Mouse (Mus musculus) cerebellum, adult 2 months (tissue): ENCODE data around the gene Med21. TPM values are rescaled to one million over a fixed set of nuclear protein-coding genes. Genes with fewer than 3 reads are reported as not detected.

Experiments
- DNase-seq, 2 experiments: peaks; one replicate each; pipeline ENCODE4 v3.0.0; 2021
- H3K27ac ChIP-seq: fragments of 200-500 bp; 2 replicates; pipeline ENCODE4 v1.5.1; 2012; ENCODE audit warnings: low read length, control low read depth, inconsistent platforms; ENCODE audit not compliant: insufficient read depth
- H3K27me3 ChIP-seq: fragments of 200-500 bp; 2 replicates; pipeline ENCODE4 v1.6.1; 2012; ENCODE audit warnings: inconsistent platforms, mild to moderate bottlenecking, low read length, moderate library complexity; ENCODE audit not compliant: control insufficient read depth, insufficient read depth
- H3K4me1 ChIP-seq: fragments of 200-500 bp; 2 replicates; pipeline ENCODE4 v1.6.1; 2011; ENCODE audit warnings: low read length; ENCODE audit not compliant: control insufficient read depth, insufficient read depth
- H3K4me3 ChIP-seq: fragments of 200-500 bp; replicated peaks from 2 replicates; pipeline ENCODE3; 2011; ENCODE audit warnings: mild to moderate bottlenecking, low read depth, low read length, control low read depth; ENCODE audit not compliant: insufficient read depth
- CTCF ChIP-seq: fragments of 200-500 bp; IDR thresholded peaks from 2 replicates; pipeline ENCODE4 v1.5.1; 2011; ENCODE audit warnings: low read depth, mild to moderate bottlenecking, control low read depth, low read length, moderate library complexity, borderline replicate concordance; ENCODE audit not compliant: insufficient read depth
- POLR2A ChIP-seq: fragments of 200-500 bp; IDR thresholded peaks from 2 replicates; pipeline ENCODE4 v1.6.1; 2011; ENCODE audit warnings: low read length, control low read depth, borderline replicate concordance; ENCODE audit not compliant: insufficient read depth
- WGBS: fragments of 180-500 bp; shearing (Covaris S2); methylation state at CpG from one replicate; pipeline ENCODE4 v1.1.7; 2018; 5-methylcytosine and 5-hydroxymethylcytosine counted together
- polyA plus RNA-seq: library from polyadenylated mRNA; depleted of rRNA; stranded (reverse); fragments of >200 nt; gene quantifications from 2 replicates; pipeline ENCODE4 v1.2.3, GENCODE M21; 2012

Med21 gene
- polyA plus RNA-seq, 1 experiment, result 93.1 TPM

DNA sequence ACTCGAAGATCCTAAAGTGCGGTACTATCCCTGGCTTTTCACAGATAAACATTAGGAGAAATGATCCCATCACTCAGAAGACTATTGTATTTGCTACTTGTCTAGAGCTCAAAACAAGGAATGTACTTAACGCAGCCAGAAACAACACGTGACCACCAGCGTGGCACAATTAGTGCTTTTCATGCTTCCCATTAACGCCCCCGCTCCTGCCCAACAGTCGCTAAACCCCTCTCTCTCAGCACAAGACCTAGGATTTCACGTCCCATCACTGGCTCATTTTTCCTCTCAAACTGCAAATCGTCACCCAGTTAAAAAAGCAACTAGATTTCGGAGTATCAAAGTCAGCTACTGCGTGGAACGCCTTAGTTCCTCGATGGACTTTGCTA lies 8.7 kb upstream of the Med21 start:
- TF ChIP-seq POLR2A (no peak; the same call in 1 of the 2 replicates), CTCF (no peak)
- H3K4me3 ChIP-seq, result peak overlapping the region; percentile 83
- DNase-seq, result peak in 1 of 2 experiments; percentile 38
- H3K27me3 ChIP-seq, result no peaks in the 10 kb centered on the region
- 13% methylated on average over 14 of the region's 14 CpGs for WGBS
- peaks cover 10% of the 10 kb centered on the region for H3K4me1 ChIP-seq
- peak overlapping the region; percentile 72 for H3K27ac ChIP-seq

DNA sequence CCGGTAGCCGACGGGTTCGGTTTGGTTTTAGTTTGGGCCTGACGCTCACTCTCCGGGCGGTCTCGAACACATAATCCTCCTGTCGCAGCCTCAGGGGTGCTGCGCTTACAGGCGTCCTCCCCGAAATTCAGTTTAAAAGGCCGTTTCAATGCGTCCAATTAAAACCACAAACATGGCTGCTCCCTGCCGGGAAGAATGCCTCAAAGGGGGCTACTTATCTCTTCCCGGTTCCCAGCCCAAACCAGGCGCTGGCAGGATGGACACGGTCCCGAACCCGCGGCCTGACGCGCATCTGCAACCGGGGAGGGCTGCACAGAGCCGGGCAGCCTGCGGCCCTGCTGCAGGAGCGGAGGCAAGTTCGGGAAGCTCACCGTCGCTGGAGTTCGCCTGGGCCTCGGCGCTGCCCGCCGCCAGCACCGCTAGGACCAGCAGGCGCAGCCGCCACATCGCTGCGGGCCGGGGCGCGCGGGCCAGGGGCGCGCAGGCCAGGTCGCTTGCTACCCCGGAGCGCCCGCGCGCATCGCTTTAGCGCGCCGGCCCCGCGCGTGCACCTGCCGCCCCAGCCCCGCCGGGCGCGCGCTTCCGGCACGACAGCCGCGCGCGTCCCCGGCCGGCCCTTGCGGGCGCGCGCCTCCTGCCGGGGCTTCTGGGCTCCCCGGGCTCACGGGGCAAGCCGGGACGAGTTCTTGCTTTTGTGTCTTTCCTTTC lies 8.2 kb upstream of the Med21 start:
- Histone ChIP-seq H3K4me1 (peaks cover 10% of the 10 kb centered on the region), H3K4me3 (peak overlapping the region; percentile 83), H3K27ac (peak overlapping the region; percentile 72), H3K27me3 (no peaks in the 10 kb centered on the region)
- WGBS, result 1% methylated on average over 82 of the region's 82 CpGs
- peak; percentile 82 to 83 for DNase-seq
- no peak for TF ChIP-seq POLR2A
- no peak for TF ChIP-seq CTCF

DNA sequence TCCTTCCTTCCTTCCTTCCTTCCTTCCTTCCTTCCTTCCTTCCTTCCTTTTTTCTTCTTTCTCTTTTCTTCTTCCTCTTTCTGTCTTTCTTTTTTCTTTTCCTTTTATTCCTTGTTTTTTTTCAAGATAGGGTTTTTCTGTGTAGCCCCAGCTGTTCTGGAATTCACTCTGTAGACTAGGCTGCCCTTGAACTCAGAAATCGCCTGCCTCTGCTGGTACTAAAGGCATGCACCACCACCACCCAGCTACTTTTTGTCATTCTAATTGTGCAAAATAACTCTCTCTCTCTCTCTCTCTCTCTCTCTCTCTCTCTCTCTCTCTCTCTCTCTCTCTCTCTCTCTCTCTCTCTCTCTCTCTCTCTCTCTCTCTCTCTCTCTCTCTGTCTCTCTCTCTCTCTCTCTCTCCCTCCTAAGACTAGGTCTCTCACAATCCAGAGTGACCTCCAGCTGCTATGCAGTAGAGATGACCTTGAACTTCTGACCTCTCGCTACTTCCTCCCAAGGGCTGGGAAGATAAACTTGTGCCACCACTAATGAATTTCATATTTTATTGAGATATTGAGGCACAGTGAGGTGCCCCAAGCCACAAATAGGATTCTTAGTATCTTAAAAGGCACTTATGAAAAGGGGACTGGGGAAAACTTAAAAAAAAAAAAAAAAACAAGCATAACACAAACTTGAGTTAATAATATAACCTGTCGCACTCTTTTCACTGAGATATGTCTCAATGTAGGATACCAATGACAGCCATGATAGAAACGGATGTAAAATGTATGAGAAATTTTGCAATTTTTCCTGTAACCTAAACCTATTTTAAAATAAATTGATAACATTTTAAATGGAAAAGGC lies 7.4 kb upstream of the Med21 start:
- Histone ChIP-seq H3K4me3 (peak overlapping the region; percentile 6), H3K4me1 (peaks cover 10% of the 10 kb centered on the region), H3K27me3 (no peaks in the 10 kb centered on the region), H3K27ac (no peak overlapping the region)
- WGBS, result 63% methylated on average over 4 of the region's 4 CpGs
- TF ChIP-seq POLR2A (no peak), CTCF (no peak)
- DNase-seq, result no peak

DNA sequence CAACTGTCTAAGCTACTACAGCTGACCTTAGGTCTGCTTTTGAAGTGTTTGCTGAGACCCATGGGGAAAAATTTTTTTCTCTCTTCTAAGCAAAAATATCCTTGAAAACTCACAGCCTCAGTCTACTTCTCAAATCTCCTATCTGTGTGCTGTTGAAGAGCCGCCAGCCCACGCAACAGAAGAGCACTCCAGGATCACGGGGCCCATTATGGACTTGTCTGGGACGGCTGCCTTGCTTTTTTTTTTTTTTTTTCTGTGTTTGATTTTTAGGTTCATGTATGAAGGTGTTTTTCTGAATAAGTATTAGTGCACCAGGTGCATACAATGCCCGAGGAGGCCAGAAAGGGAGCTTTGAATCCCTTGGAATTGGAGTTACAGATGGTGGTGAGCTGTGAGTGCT lies 5.9 kb upstream of the Med21 start:
- Histone ChIP-seq H3K27ac (no peak overlapping the region), H3K27me3 (no peaks in the 10 kb centered on the region), H3K4me1 (peaks cover 10% of the 10 kb centered on the region), H3K4me3 (no peak overlapping the region)
- DNase-seq, result no peak
- 82% methylated on average over 5 of the region's 5 CpGs for WGBS
- TF ChIP-seq CTCF, result no peak
- no peak for TF ChIP-seq POLR2A

DNA sequence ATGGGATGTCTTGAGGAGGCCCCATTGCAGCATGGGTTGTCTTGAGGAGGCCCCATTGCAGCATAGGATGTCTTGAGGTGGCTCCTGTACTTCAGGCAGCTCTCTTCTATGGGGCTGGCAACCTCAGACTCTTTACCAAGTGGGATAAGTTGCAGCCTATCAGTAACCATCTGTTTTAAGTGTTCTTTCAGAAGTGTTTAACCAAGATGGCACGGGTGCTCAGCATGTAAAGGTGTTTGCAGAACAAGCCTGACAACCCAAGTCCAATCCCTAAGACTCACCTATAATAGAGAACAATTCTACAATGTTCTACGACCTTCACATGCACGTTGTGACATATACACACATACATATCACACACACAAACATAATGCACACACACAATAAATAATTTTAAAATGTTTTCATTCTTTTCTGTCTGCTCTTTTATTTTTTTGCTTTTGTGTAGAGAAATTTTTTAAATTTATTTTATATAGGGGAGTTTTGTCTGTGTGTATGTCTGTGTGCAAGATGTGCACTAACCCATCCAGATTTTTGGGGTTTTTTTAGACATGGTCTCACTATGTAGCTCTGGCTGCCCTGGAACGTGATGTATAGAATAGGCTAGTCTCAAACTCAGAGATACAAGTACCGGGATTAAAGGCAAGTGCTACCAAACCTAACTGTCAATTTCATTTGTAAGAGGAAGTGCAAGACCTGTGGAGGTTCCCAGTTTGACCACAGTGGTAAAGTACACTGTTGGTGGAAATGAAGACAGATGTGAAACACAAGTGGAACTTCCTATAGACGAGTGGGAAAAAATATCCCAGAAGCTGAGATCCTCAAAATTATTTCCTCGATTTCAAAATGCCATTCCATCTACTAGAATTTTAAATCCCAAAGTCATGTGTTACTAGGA lies 2.0 kb upstream of the Med21 start:
- Histone ChIP-seq H3K4me3 (no peak overlapping the region), H3K4me1 (0 out of 2 replicates have a peak, but pooled peaks cover 3% of the 10 kb centered on the region), H3K27ac (no peak overlapping the region), H3K27me3 (no peaks in the 10 kb centered on the region)
- 92% methylated on average over 7 of the region's 7 CpGs for WGBS
- DNase-seq, result no peak
- TF ChIP-seq POLR2A (no peak), CTCF (no peak)

DNA sequence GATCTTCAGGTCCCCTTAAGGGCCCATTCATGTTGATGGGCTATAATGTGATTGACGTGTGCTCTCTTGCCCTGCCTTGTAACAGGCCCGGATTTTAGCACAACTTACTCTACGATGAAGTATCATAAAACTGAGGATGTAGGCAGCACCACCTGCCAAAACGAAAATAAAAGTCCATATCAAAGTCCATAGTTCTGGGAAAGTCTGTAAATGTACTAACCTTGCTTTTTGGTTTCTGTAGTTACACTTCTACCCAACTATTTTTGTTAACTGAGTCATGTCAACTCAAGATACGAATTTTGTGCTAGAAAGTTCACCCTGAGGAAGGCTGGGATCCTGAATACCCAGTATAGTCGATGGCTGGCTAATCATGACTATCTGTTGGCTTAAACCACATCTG lies 1.4 kb upstream of the Med21 start:
- H3K27ac ChIP-seq, result no peak overlapping the region
- no peak for TF ChIP-seq CTCF
- TF ChIP-seq POLR2A, result no peak
- H3K27me3 ChIP-seq, result no peaks in the 10 kb centered on the region
- DNase-seq, result no peak
- H3K4me3 ChIP-seq, result no peak overlapping the region
- 85% methylated on average over 6 of the region's 6 CpGs for WGBS
- H3K4me1 ChIP-seq, result 0 out of 2 replicates have a peak, but pooled peaks cover 3% of the 10 kb centered on the region

DNA sequence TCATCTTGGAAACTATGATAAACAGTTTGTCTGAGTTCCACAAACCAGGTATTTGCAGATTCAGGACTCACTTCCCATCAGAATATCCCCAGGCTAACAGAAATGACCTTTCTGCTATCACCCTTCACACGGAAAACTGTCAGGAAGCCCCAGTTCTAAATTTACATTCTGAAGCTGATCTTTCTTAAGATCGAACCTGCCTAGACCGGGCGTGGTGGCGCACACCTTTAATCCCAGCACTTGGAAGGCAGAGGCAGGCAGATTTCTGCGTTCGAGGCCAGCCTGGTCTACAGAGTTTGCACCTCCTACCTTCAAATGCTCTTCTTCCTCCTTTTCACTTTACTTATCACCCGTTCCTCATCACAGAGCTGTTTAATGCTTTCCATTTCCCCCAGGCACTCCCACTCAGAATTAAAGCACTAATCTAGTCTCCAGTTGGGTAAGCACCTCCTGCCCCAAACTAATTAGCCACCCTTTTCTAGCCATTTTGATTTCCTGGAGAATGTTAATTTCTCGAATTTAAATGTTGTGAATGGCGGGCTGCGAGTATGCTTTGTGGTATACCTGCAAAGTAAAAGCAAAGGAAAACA lies 631 bp upstream of the Med21 start:
- WGBS, result 71% methylated on average over 11 of the region's 11 CpGs
- peak overlapping the region; percentile 70 for H3K4me3 ChIP-seq
- H3K27me3 ChIP-seq, result no peaks in the 10 kb centered on the region
- DNase-seq, result peak in 1 of 2 experiments; percentile 27
- TF ChIP-seq CTCF (no peak), POLR2A (no peak)
- 0 out of 2 replicates have a peak, but pooled peaks cover 3% of the 10 kb centered on the region for H3K4me1 ChIP-seq
- H3K27ac ChIP-seq, result peak overlapping the region; percentile 33; the same call in 1 of the 2 replicates
